Mouse (Mus musculus) spleen, adult 2 months (tissue): ENCODE data around the gene Atg5.

Experiments used
- CTCF ChIP-seq: fragments of 200-500 bp; IDR thresholded peaks from 2 replicates; pipeline ENCODE4 v1.5.1; 2011; ENCODE audit warnings: mild to moderate bottlenecking, inconsistent platforms; ENCODE audit not compliant: insufficient read depth, insufficient read length, insufficient replicate concordance; ENCODE audit errors: extremely low read depth
- POLR2A ChIP-seq: fragments of 200-500 bp; IDR thresholded peaks from 2 replicates; pipeline ENCODE4 v1.6.1; 2011; ENCODE audit warnings: low read depth, low read length, inconsistent platforms

GRCm38 (mm10) chr10:44303648-44304329 is 35.6 kb downstream of the Atg5 start:
- no peak for TF ChIP-seq CTCF
- no peak for TF ChIP-seq POLR2A
